Comparison of ENCODE assay signal across 19 mouse cellular contexts in genomic region chr10:45500259-45500658, GRCm38 (mm10). TPM values are rescaled to one million over a fixed set of nuclear protein-coding genes. Genes with fewer than 3 reads are reported as not detected.
DNase-seq lines count a peak whose midpoint lies in the region; ATAC-seq and TF ChIP-seq lines count a peak whose summit lies in the region.
"Had no signal": no experiment of that assay in that cellular context is flagged by ENCODE, and none has a peak within 500 bp of the region (broad histone marks: within the 10 kb centered on the region; RNA-seq: fewer than 3 reads in every experiment).

No protein-coding gene starts in this region.

- H3K9me3 ChIP-seq in heart, embryonic 10.5 days, result no peaks in the 10 kb centered on the region
- no peaks in the 10 kb centered on the region for H3K9me3 ChIP-seq in midbrain, postnatal 0 days (ENCODE audit: low read length)
- H3K9me3 ChIP-seq in midbrain, embryonic 10.5 days (replicated peaks), result no peaks in the 10 kb centered on the region
- no peaks in the 10 kb centered on the region for H3K9me3 ChIP-seq in forebrain, embryonic 15.5 days
- H3K9me3 ChIP-seq: embryonic facial prominence, embryonic 12.5 days; heart, embryonic 12.5 days; hindbrain, embryonic 10.5 days had no signal

- 68% methylated on average over 1 of the region's 1 CpGs for WGBS in heart, embryonic 10.5 days
- 85% methylated on average over 1 of the region's 1 CpGs for WGBS in midbrain, postnatal 0 days
- WGBS in midbrain, embryonic 10.5 days, result 98% methylated on average over 1 of the region's 1 CpGs
- 69% methylated on average over 1 of the region's 1 CpGs for WGBS in forebrain, embryonic 15.5 days

- peak; percentile 1 to 3 for DNase-seq in heart, adult 18-20 months
- no peak for DNase-seq in heart, embryonic 10.5 days (ENCODE audit: low spot score)
- peak; percentile 7 for DNase-seq in midbrain, postnatal 0 days (ENCODE audit: low spot score)
- no peak for DNase-seq in midbrain, embryonic 10.5 days (ENCODE audit: low spot score)
- DNase-seq in right cerebral cortex, adult 18-20 months, result no peak
- DNase-seq in T-cell, adult 2 months (ENCODE audit: low spot score), result no peak
- DNase-seq: adrenal gland, postnatal 10 days; cerebellum, adult 11-12 months; cerebellum, adult 9-10 months; cerebellum, postnatal 25 days; gastrocnemius, postnatal 36 days; heart, adult 2 months; kidney, adult 2 months had no signal

- H3K4me1 ChIP-seq in heart, embryonic 10.5 days, result no peaks in the 10 kb centered on the region
- no peaks in the 10 kb centered on the region for H3K4me1 ChIP-seq in midbrain, postnatal 0 days (ENCODE audit: insufficient read depth, low read length)
- no peaks in the 10 kb centered on the region for H3K4me1 ChIP-seq in midbrain, embryonic 10.5 days
- H3K4me1 ChIP-seq in forebrain, embryonic 15.5 days, result no peaks in the 10 kb centered on the region
- H3K4me1 ChIP-seq: embryonic facial prominence, embryonic 12.5 days; heart, embryonic 12.5 days; hindbrain, embryonic 10.5 days had no signal

- no peak for TF ChIP-seq CTCF in midbrain, postnatal 0 days (IDR thresholded peaks at IDR 0.05)

- H3K27ac ChIP-seq in heart, embryonic 10.5 days, result no peak overlapping the region
- H3K27ac ChIP-seq in midbrain, postnatal 0 days (ENCODE audit: low read depth, low read length), result no peak overlapping the region
- no peak overlapping the region for H3K27ac ChIP-seq in midbrain, embryonic 10.5 days (replicated peaks)
- no peak overlapping the region for H3K27ac ChIP-seq in forebrain, embryonic 15.5 days (replicated peaks)
- H3K27ac ChIP-seq: embryonic facial prominence, embryonic 12.5 days; heart, adult 2 months; hindbrain, embryonic 10.5 days had no signal

- H3K4me3 ChIP-seq in heart, embryonic 10.5 days, result no peak overlapping the region
- H3K4me3 ChIP-seq in midbrain, postnatal 0 days (ENCODE audit: low read depth, low read length), result no peak overlapping the region
- H3K4me3 ChIP-seq in midbrain, embryonic 10.5 days, result no peak overlapping the region
- H3K4me3 ChIP-seq in forebrain, embryonic 15.5 days, result no peak overlapping the region
- H3K4me3 ChIP-seq: embryonic facial prominence, embryonic 12.5 days; heart, adult 2 months; heart, embryonic 12.5 days; hindbrain, embryonic 10.5 days had no signal

- no peaks in the 10 kb centered on the region for H3K27me3 ChIP-seq in heart, embryonic 10.5 days (ENCODE audit: insufficient read depth, poor library complexity, severe bottlenecking)
- no peaks in the 10 kb centered on the region for H3K27me3 ChIP-seq in midbrain, postnatal 0 days (ENCODE audit: insufficient read depth, low read length)
- H3K27me3 ChIP-seq in midbrain, embryonic 10.5 days (ENCODE audit: low read depth, poor library complexity, severe bottlenecking), result no peaks in the 10 kb centered on the region
- H3K27me3 ChIP-seq in forebrain, embryonic 15.5 days, result peaks cover 26% of the 10 kb centered on the region
- H3K27me3 ChIP-seq: embryonic facial prominence, embryonic 12.5 days; heart, embryonic 12.5 days had no signal

- no peaks in the 10 kb centered on the region for H3K36me3 ChIP-seq in heart, embryonic 10.5 days
- no peaks in the 10 kb centered on the region for H3K36me3 ChIP-seq in midbrain, postnatal 0 days (ENCODE audit: insufficient read depth, low read length)
- no peaks in the 10 kb centered on the region for H3K36me3 ChIP-seq in midbrain, embryonic 10.5 days
- no peaks in the 10 kb centered on the region for H3K36me3 ChIP-seq in forebrain, embryonic 15.5 days
- H3K36me3 ChIP-seq: embryonic facial prominence, embryonic 12.5 days; heart, embryonic 12.5 days; hindbrain, embryonic 10.5 days had no signal

- ATAC-seq in midbrain, postnatal 0 days (ENCODE audit: low FRiP score), result no peak
- ATAC-seq in forebrain, embryonic 15.5 days (replicated peaks), result peak; percentile 70
- ATAC-seq: intestine, embryonic 16.5 days had no signal

- H3K9ac ChIP-seq in midbrain, postnatal 0 days (replicated peaks; ENCODE audit: low read length, poor library complexity, severe bottlenecking), result no peak overlapping the region
- H3K9ac ChIP-seq in forebrain, embryonic 15.5 days (replicated peaks), result no peak overlapping the region
- H3K9ac ChIP-seq: embryonic facial prominence, embryonic 12.5 days; heart, embryonic 12.5 days had no signal

- no peak overlapping the region for H3K4me2 ChIP-seq in midbrain, postnatal 0 days (ENCODE audit: low read depth, low read length, poor library complexity, severe bottlenecking)
- H3K4me2 ChIP-seq in forebrain, embryonic 15.5 days (replicated peaks), result no peak overlapping the region
- H3K4me2 ChIP-seq: embryonic facial prominence, embryonic 12.5 days; heart, embryonic 12.5 days had no signal

RNA-seq across cellular contexts. Expression of gene Lin28b, which starts 14.1 kb away (rescaled TPM):
- under 1 TPM; 0.05 to 0.08 TPM for total RNA-seq in heart, adult 18-20 months (2021)
- polyA plus RNA-seq in heart, embryonic 10.5 days (2016; fragmentation: Nextera tagmentation; extraction: Ambion mirVana), result 13.2 and 17.6 TPM in 2 replicates
- total RNA-seq in midbrain, postnatal 0 days (2014; rRNA removed), result 9.0 and 14.6 TPM in 2 replicates
- polyA plus RNA-seq in midbrain, postnatal 0 days (2015; fragmentation: Nextera tagmentation; extraction: Ambion mirVana), result 3.7 and 4.4 TPM in 2 replicates
- 37.9 and 52.7 TPM in 2 replicates for polyA plus RNA-seq in midbrain, embryonic 10.5 days (2016; fragmentation: Nextera tagmentation; extraction: Ambion mirVana)
- 4.0 and 5.0 TPM in 2 replicates for polyA plus RNA-seq in forebrain, embryonic 15.5 days (2015; fragmentation: Nextera tagmentation; extraction: Ambion mirVana)
- total RNA-seq: gastrocnemius, adult 8-10 months; gastrocnemius, postnatal 36 days had no signal
- polyA plus RNA-seq: kidney, adult 2 months had no signal

Comparison
In these comparisons a context has a peak if more than half of its experiments do, and no peak if none do; other contexts are left out.
1. DNase-seq: peak in heart, adult 18-20 months (2 of 2) and midbrain, postnatal 0 days (single experiment); none in heart, embryonic 10.5 days (single experiment), midbrain, embryonic 10.5 days (single experiment), right cerebral cortex, adult 18-20 months (single experiment) and T-cell, adult 2 months (single experiment).